Mouse (Mus musculus) lung, embryonic 14.5 days (tissue): ENCODE data around the gene Unc13b. TPM values are rescaled to one million over a fixed set of nuclear protein-coding genes. Genes with fewer than 3 reads are reported as not detected.

Experiments used
- ATAC-seq: fragments of 200-750 bp; cut with Nextera tagmentation; 2 replicates; pipeline ENCODE4 v1.8.0; 2017; ENCODE audit warnings: mild to moderate bottlenecking, moderate TSS enrichment, moderate library complexity; ENCODE audit not compliant: insufficient read depth
- DNase-seq: peaks from one replicate; pipeline ENCODE4 v3.0.0-alpha.2; 2015
- H3K27ac ChIP-seq: fragments of 300-500 bp; sonication (generic); 2 replicates; pipeline ENCODE4 v1.5.1; 2014; ENCODE audit warnings: low read depth, mild to moderate bottlenecking, moderate library complexity
- H3K27me3 ChIP-seq: fragments of 300-500 bp; sonication (generic); 2 replicates; pipeline ENCODE4 v1.6.1; 2014; ENCODE audit warnings: low read length, control low read depth; ENCODE audit not compliant: insufficient read depth
- H3K36me3 ChIP-seq: fragments of 300-500 bp; sonication (generic); 2 replicates; pipeline ENCODE4 v1.6.1; 2014; ENCODE audit warnings: control low read depth; ENCODE audit not compliant: insufficient read depth
- H3K4me1 ChIP-seq: fragments of 300-500 bp; sonication (generic); 2 replicates; pipeline ENCODE4 v1.6.1; 2014; ENCODE audit warnings: antibody characterized with exemption, control low read depth; ENCODE audit not compliant: insufficient read depth
- H3K4me2 ChIP-seq: fragments of 300-500 bp; sonication (generic); 2 replicates; pipeline ENCODE4 v1.6.1; 2014; ENCODE audit warnings: mild to moderate bottlenecking
- H3K4me3 ChIP-seq: fragments of 300-500 bp; sonication (generic); 2 replicates; pipeline ENCODE4 v1.5.1; 2014; ENCODE audit warnings: low read depth, low read length
- H3K9ac ChIP-seq: fragments of 300-500 bp; sonication (generic); 2 replicates; pipeline ENCODE4 v1.6.1; 2014
- H3K9me3 ChIP-seq: fragments of 300-500 bp; sonication (generic); 2 replicates; pipeline ENCODE4 v1.6.1; 2016; ENCODE audit warnings: low read depth, low read length, control low read depth
- CTCF ChIP-seq: IDR thresholded peaks from 2 replicates; pipeline ENCODE4 v1.5.1; 2016; ENCODE audit warnings: antibody characterized with exemption, low read depth
- WGBS: fragments of 180-500 bp; shearing (Covaris S2); extraction: QIAGEN DNeasy Blood & Tissue Kit; methylation state at CpG from one replicate; pipeline ENCODE4 v1.1.7; 2014; 5-methylcytosine and 5-hydroxymethylcytosine counted together
- polyA plus RNA-seq: library from polyadenylated mRNA; unstranded; fragments of >200 nt; fragmentation: Nextera tagmentation; extraction: Ambion mirVana; gene quantifications from 2 replicates; pipeline ENCODE4 v1.2.1, GENCODE M21; 2014

Gene Unc13b
- polyA plus RNA-seq, 1 experiment from 2014 or later = 8.2 TPM

DNA sequence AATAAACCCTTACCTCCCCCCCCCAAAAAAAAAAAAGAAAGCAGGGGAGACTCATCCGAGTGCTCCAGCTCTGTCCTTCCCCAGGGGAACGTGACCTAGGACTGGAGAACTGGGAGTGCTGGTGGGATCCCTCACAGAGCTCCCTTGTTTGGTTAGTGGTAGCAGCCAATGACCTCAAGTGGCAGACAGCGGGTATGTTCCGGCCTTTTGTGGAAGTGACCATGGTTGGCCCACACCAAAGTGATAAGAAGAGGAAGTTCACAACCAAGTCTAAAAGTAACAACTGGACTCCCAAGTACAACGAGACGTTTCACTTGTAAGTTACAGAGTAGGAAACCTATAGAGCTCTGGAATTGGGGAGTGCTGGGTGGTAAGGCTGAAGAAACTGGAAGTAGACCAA is 204.1 kb downstream of the Unc13b start:
- no peak for ATAC-seq
- 83% methylated on average over 6 of the region's 6 CpGs for WGBS
- no peak for DNase-seq
- H3K27me3 ChIP-seq = no peaks in the 10 kb centered on the region
- no peak for TF ChIP-seq CTCF
- no peaks in the 10 kb centered on the region for H3K9me3 ChIP-seq
- H3K9ac ChIP-seq = no peak overlapping the region
- no peak overlapping the region for H3K27ac ChIP-seq
- no peaks in the 10 kb centered on the region for H3K36me3 ChIP-seq
- H3K4me1 ChIP-seq = peaks cover 5% of the 10 kb centered on the region; the same call in 1 of the 2 replicates
- H3K4me3 ChIP-seq = no peak overlapping the region
- no peak overlapping the region for H3K4me2 ChIP-seq

DNA sequence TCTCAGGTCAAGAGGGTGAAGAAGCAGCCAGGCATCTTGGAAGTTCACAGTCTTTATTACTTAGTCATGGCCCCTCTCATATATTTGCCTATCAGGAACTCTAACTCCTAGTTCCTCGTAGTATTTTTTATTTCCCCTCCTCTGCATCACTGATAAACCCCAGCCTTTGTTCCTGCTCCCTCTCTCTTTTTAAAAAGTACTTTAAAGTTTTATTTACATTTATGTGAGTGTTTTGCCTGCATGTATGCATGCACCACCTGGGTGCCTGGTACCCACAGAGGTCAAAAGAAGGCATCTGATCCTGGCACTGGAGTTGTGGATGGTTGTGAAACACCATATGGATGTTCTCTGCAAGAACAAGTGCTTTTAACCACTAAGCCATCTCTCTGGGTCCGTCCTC is 207.4 kb downstream of the Unc13b start:
- Histone ChIP-seq H3K4me1 (peaks cover 5% of the 10 kb centered on the region; the same call in 1 of the 2 replicates), H3K9ac (no peak overlapping the region), H3K36me3 (no peaks in the 10 kb centered on the region), H3K9me3 (no peaks in the 10 kb centered on the region), H3K4me2 (no peak overlapping the region), H3K27me3 (no peaks in the 10 kb centered on the region), H3K4me3 (no peak overlapping the region), H3K27ac (no peak overlapping the region)
- no peak for ATAC-seq
- no peak for TF ChIP-seq CTCF
- no peak for DNase-seq
- 43% methylated on average over 2 of the region's 2 CpGs for WGBS

DNA sequence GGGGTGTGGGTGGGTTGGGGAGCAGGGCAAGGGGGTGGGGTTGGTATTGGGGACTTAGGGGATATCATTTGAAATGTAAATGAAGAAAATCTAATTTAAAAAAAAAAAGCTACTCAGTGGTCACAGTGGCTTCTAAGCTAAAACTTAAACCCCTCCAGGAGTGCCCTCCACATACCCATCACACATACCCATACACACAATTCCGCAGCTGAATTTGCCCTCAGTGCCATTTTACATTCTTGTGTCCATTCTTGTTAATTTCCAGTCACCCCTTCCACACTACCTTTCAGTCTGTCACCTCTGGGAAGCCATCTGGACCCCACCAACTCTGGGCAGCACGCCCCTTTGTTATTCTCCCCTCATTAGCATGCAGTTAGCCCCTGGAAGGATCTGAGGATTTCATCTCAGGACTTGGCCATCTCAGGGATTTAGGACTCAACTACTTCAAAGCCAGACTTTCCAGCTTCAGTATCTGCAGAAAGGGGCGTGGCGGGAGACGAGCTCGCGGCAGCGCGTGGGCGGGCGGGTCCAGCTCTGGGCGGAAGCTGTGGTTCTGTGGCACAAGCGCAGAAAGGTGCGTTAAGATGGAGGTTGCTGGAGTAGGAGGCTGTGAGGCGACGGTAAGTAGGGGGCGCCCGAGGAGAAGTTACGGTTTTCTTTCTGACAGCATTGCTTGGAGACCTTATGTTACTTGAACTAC is 208.0 kb downstream of the Unc13b start, which contains the start of gene Atp8b5:
Gene Atp8b5 (plus strand): TSS at position 537 of the 700 bp plus-strand sequence.
- 2% methylated on average over 19 of the region's 19 CpGs for WGBS
- no peaks in the 10 kb centered on the region for H3K27me3 ChIP-seq
- peaks cover 5% of the 10 kb centered on the region; the same call in 1 of the 2 replicates for H3K4me1 ChIP-seq
- peak; percentile 72 for TF ChIP-seq CTCF
- ATAC-seq (peak; percentile 90), DNase-seq (peak; percentile 89)
- no peaks in the 10 kb centered on the region for H3K36me3 ChIP-seq
- H3K9me3 ChIP-seq = no peaks in the 10 kb centered on the region
- H3K4me2 ChIP-seq = peak within 1 kb of the TSS; percentile 73
- no peak within 1 kb of the TSS for H3K27ac ChIP-seq
- H3K4me3 ChIP-seq = peak within 1 kb of the TSS; percentile 36
- peak within 1 kb of the TSS; percentile 36; the same call in 1 of the 2 replicates for H3K9ac ChIP-seq

DNA sequence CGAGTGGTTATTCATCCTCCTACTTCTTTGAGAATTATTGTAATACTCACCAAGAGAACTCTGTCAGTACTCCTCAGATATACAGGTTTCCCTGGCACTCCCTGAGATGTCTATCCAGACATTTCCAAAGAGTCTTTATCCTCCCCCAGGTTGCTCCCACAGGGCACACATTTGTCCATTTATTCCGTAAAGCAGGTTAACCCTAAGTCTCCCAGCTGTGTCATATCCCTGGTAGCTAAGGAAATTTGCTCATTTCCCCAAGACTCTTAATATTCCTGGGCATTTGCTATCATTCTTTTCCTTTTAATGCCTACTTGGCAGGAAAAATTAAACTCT is 208.5 kb downstream of the Unc13b start:
- DNase-seq (no peak), ATAC-seq (peak; percentile 17; the same call in 1 of the 2 replicates)
- no peak for TF ChIP-seq CTCF
- Histone ChIP-seq H3K4me1 (peaks cover 5% of the 10 kb centered on the region; the same call in 1 of the 2 replicates), H3K9ac (peak overlapping the region; percentile 36; the same call in 1 of the 2 replicates), H3K27ac (no peak overlapping the region), H3K4me3 (peak overlapping the region; percentile 36; the same call in 1 of the 2 replicates), H3K27me3 (no peaks in the 10 kb centered on the region), H3K9me3 (no peaks in the 10 kb centered on the region), H3K4me2 (peak overlapping the region; percentile 73), H3K36me3 (no peaks in the 10 kb centered on the region)
- WGBS = 5% methylated on average over 2 of the region's 2 CpGs

DNA sequence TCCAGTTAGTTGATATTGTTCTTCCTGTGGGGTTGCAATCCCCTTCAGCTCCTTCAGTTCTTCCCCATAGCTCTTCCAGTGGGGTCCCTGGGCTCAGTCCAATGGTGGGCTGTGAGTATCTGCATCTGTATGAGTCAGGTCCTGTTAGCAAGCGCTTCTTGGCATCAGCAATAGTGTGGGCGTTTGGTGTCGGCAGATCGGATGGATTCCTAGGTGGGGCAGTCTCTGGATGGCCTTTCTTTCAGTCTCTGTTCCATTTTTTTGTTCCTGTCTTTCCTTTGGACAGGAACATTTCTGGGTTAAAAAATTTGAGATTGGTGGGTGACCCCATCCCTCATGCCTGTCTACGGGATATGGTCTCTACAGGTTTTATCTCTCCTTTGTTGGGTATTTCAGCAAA is 226.7 kb downstream of the Unc13b start:
- Histone ChIP-seq H3K9ac (no peak overlapping the region), H3K27ac (no peak overlapping the region), H3K4me2 (no peak overlapping the region), H3K36me3 (no peaks in the 10 kb centered on the region), H3K9me3 (no peaks in the 10 kb centered on the region), H3K4me1 (no peaks in the 10 kb centered on the region), H3K27me3 (no peaks in the 10 kb centered on the region), H3K4me3 (no peak overlapping the region)
- no peak for DNase-seq
- no peak for ATAC-seq
- TF ChIP-seq CTCF = no peak
- WGBS = 76% methylated on average over 5 of the region's 5 CpGs

DNA sequence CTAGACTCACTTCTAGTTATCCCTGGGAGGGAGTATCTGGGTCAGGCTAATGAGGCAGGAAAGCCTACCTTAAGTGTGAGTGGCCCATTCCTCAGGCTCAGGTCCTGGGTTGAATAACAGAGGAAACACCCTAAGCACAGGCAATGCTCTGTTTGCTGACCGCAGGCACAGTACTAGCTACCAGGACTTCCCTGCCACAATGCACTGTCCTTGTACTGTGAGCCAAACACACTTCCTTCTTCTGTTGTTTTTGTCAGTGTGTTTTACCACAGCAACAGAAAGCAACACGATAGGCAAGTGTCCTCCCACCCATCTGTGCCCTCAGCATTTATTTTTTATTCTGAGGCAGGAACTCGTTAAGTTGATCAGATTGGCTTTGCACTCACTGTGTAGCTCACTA is 228.6 kb downstream of the Unc13b start:
- DNase-seq (no peak), ATAC-seq (no peak)
- no peak overlapping the region for H3K4me3 ChIP-seq
- no peaks in the 10 kb centered on the region for H3K9me3 ChIP-seq
- H3K27ac ChIP-seq = no peak overlapping the region
- H3K9ac ChIP-seq = no peak overlapping the region
- H3K4me2 ChIP-seq = no peak overlapping the region
- 76% methylated on average over 3 of the region's 3 CpGs for WGBS
- no peaks in the 10 kb centered on the region for H3K27me3 ChIP-seq
- no peak for TF ChIP-seq CTCF
- H3K36me3 ChIP-seq = no peaks in the 10 kb centered on the region
- no peaks in the 10 kb centered on the region for H3K4me1 ChIP-seq

DNA sequence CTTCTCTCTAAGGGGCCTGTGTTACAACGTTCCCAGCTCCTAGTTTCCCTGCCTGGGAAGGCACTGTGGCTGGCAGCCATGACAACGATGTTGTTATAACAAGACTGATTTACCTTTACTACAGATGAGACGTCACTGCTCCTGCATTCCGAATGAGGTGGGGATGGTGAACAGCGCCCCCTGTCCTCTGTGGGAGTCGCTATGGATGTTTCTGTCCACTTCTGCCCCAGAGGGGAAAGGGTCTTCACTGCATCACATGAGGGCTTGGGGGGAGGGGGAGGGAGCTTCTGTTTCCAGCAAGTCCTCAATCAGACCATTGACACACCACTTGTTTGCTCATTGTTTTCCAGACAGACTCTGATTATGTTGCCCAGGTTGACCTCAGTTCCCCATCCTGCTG is 235.2 kb downstream of the Unc13b start:
- H3K27me3 ChIP-seq = no peaks in the 10 kb centered on the region
- no peak overlapping the region for H3K4me3 ChIP-seq
- 22% methylated on average over 6 of the region's 6 CpGs for WGBS

More for the DNA sequence above, 235.2 kb downstream of the Unc13b start:
- H3K4me1 ChIP-seq = no peaks in the 10 kb centered on the region
- H3K27ac ChIP-seq = no peak overlapping the region
- no peak overlapping the region for H3K4me2 ChIP-seq
- ATAC-seq (no peak), DNase-seq (no peak)
- no peaks in the 10 kb centered on the region for H3K36me3 ChIP-seq
- peak; percentile 38 for TF ChIP-seq CTCF
- no peak overlapping the region for H3K9ac ChIP-seq
- H3K9me3 ChIP-seq = no peaks in the 10 kb centered on the region
